Comparison of ENCODE assay signal across 36 mouse cellular contexts in genomic region chr9:103239471-103239870, GRCm38 (mm10). TPM values are rescaled to one million over a fixed set of nuclear protein-coding genes. Genes with fewer than 3 reads are reported as not detected.
"Had no signal": no experiment of that assay in that cellular context is flagged by ENCODE, and none has a peak within 500 bp of the region (broad histone marks: within the 10 kb centered on the region; RNA-seq: fewer than 3 reads in every experiment).

No protein-coding gene starts in this region.

- H3K36me3 ChIP-seq: limb, embryonic 10.5 days; limb, embryonic 12.5 days; limb, embryonic 13.5 days; limb, embryonic 15.5 days; liver, embryonic 12.5 days; liver, embryonic 13.5 days; liver, embryonic 15.5 days; lung, embryonic 15.5 days; midbrain, embryonic 10.5 days; midbrain, embryonic 12.5 days; midbrain, embryonic 13.5 days; midbrain, embryonic 15.5 days; neural tube, embryonic 12.5 days had no signal

- DNase-seq: left cerebral cortex, postnatal 4 days; liver, embryonic 13.5 days; lung, adult 18-20 months; lung, adult 2 months; lung, embryonic 14.5 days; lung, postnatal 10 days; lung, postnatal 14 days; lung, postnatal 36 days; lung, postnatal 4 days; midbrain, embryonic 14.5 days had no signal

- H3K27ac ChIP-seq: left cerebral cortex, adult 2 months; limb, embryonic 10.5 days; limb, embryonic 12.5 days; limb, embryonic 13.5 days; limb, embryonic 15.5 days; liver, embryonic 12.5 days; liver, embryonic 13.5 days; liver, embryonic 14.5 days; liver, embryonic 15.5 days; lung, embryonic 15.5 days; macrophage; midbrain, embryonic 10.5 days; midbrain, embryonic 12.5 days; midbrain, embryonic 13.5 days; midbrain, embryonic 15.5 days; neural tube, embryonic 12.5 days had no signal

- H3K27me3 ChIP-seq: limb, embryonic 12.5 days; limb, embryonic 13.5 days; limb, embryonic 15.5 days; liver, embryonic 12.5 days; liver, embryonic 13.5 days; liver, embryonic 15.5 days; lung, embryonic 15.5 days; midbrain, embryonic 12.5 days; midbrain, embryonic 13.5 days; midbrain, embryonic 15.5 days; neural tube, embryonic 12.5 days had no signal

- H3K4me3 ChIP-seq: left cerebral cortex, adult 2 months; limb, embryonic 10.5 days; limb, embryonic 12.5 days; limb, embryonic 13.5 days; limb, embryonic 15.5 days; liver, embryonic 12.5 days; liver, embryonic 13.5 days; liver, embryonic 15.5 days; lung, embryonic 15.5 days; megakaryocyte, embryonic 14.5 days; midbrain, embryonic 10.5 days; midbrain, embryonic 12.5 days; midbrain, embryonic 13.5 days; midbrain, embryonic 15.5 days; myocyte; neural tube, embryonic 12.5 days had no signal

- H3K4me1 ChIP-seq: lung, embryonic 15.5 days; megakaryocyte, embryonic 14.5 days; midbrain, embryonic 15.5 days had no signal

- H3K4me2 ChIP-seq: limb, embryonic 12.5 days; limb, embryonic 13.5 days; limb, embryonic 15.5 days; liver, embryonic 12.5 days; liver, embryonic 13.5 days; liver, embryonic 15.5 days; lung, embryonic 14.5 days; lung, embryonic 15.5 days; midbrain, embryonic 11.5 days; midbrain, embryonic 12.5 days; midbrain, embryonic 13.5 days; midbrain, embryonic 15.5 days; neural tube, embryonic 12.5 days had no signal

- H3K9me3 ChIP-seq: limb, embryonic 10.5 days; limb, embryonic 12.5 days; limb, embryonic 13.5 days; limb, embryonic 15.5 days; liver, embryonic 12.5 days; liver, embryonic 13.5 days; liver, embryonic 15.5 days; lung, embryonic 15.5 days; megakaryocyte, embryonic 14.5 days; midbrain, embryonic 10.5 days; midbrain, embryonic 12.5 days; midbrain, embryonic 13.5 days; midbrain, embryonic 15.5 days; neural tube, embryonic 12.5 days had no signal

- ATAC-seq: liver, embryonic 12.5 days; lung, postnatal 0 days; midbrain, embryonic 13.5 days; midbrain, embryonic 15.5 days; midbrain, embryonic 16.5 days had no signal

- H3K9ac ChIP-seq: limb, embryonic 12.5 days; limb, embryonic 13.5 days; limb, embryonic 15.5 days; liver, embryonic 12.5 days; liver, embryonic 13.5 days; liver, embryonic 14.5 days; liver, embryonic 15.5 days; lung, embryonic 14.5 days; lung, embryonic 15.5 days; midbrain, embryonic 12.5 days; midbrain, embryonic 13.5 days; midbrain, embryonic 15.5 days; neural tube, embryonic 12.5 days had no signal

RNA-seq across cellular contexts. Expression of gene Trf, which starts 9.2 kb away (rescaled TPM):
- polyA plus RNA-seq: myocyte had no signal

RNA-seq across cellular contexts. Expression of gene Gm20425, which starts 9.4 kb away (rescaled TPM):
- total RNA-seq: megakaryocyte progenitor cell, adult 5-6 weeks; megakaryocyte-erythroid progenitor cell, adult 5-6 weeks; midbrain, postnatal 0 days; monocyte, adult 5-6 weeks had no signal
- polyA plus RNA-seq: limb, embryonic 10.5 days; limb, embryonic 11.5 days; lung, embryonic 14.5 days; midbrain, embryonic 10.5 days; midbrain, embryonic 13.5 days; midbrain, embryonic 15.5 days; myocyte; neural tube, embryonic 11.5 days had no signal
